Mouse (Mus musculus): ENCODE data around the gene Naa35.

GRCm38 (mm10) chr13:59668501-59669093 is 83.5 kb downstream of the Naa35 start:
- TF ChIP-seq CTCF (conservative IDR thresholded peaks at IDR 0.05; ENCODE audit: low read length) (no peak), POU5F1 (IDR thresholded peaks at IDR 0.05; ENCODE audit: borderline replicate concordance, low read length) (no peak), NANOG (IDR thresholded peaks at IDR 0.05; ENCODE audit: borderline replicate concordance, low read length) (no peak)
